Mouse (Mus musculus) spleen, embryonic (tissue): ENCODE results near the gene Art3.

Source experiments
- CTCF ChIA-PET: fragments of 350-600 bp; sonication (Branson Sonifier 250); formaldehyde crosslinking; loops from one replicate; lab custom pipeline; 2022; lab: Charles Lee

Art3 gene

DNA sequence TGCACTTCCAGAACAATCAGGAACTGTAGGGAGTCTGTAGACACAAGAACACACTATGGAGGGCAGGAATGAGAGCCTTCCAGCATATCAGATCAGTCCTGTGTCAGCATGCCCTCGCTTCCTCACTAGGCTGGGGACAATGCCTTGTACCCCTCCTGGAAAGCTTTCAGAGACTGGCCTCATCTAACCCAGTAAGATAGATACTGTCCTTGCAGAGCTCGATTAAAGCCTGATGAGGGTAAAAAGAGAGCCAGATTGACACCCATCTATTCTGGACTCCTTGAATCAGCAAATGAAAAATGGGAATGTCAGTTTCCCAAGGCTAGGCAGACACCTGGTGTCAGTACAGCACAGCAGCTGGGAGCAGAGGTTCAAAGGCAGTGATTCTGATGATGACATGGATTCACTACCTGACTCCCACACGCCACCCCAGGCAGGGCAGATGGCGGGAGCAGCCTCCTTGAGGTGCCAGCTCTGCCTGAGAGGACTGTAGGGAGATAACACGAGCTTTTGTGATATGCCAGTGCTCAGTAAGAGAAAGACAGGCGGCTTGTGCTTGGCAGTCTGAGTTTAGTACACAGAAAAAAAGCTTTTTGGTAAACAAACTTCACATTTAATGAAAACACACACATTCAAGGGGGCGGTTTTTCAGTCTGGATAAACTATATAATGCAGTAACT, 80.0 kb downstream of the Art3 start:
- CTCF ChIA-PET, result interaction anchor here (0.6 kb wide), 1 partner anchor 108 kb away, joined by 3 read pairs; no protein-coding TSS in a partner anchor

DNA sequence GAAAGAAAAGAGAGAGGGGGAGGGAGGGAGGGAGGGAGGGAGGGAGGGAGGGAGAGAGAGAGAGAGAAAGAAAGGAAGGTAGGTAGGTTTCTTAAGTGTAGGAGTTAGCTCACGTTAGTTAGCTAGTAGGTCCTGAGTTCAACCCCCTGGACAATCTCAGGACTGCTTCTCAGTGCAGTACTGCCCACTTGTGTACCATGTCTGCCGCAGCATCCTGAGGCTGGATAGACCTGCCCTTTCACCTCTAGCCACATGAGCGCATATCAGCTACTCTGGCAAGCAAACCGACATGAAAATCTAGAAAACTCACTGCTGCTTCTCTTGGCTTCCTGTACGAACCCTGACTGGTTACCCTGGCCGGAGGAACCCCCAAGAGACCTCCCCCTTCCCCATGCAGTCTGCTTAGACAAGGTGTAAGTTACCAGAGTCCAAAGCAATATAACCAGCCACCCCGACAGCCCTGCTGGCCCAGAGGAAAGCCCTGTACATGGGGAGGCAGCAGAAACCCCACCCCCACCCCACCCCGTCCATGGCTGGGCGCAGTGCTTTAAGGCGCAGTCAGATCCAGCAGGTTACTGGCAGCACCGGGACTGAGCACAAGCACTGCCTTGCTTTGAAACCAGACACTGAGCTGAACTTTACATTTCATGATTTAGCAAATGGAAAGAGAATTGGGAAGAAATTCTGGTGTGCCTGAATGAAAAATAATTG, 81.8 kb downstream of the Art3 start:
- CTCF ChIA-PET, result no interaction called here

DNA sequence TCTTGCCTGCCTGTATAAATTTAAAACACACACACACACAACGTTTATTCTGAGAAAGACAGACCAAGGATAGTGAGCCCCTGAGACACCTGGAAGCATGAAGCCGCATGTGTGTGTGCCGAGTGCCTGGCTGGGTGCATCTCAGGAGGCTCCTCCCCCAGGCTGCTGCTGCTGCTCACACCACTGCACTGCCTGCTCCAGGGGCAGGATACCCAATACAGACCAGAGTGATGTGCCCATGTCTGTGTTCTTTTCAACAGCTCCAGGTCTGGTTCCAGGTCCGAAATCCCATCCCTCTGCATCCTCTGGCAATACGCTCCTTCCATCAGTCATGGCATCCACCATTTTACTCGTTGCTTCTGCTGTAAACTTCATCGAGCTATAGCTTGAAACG, 82.4 kb downstream of the Art3 start:
- CTCF ChIA-PET, result no interaction called here

DNA sequence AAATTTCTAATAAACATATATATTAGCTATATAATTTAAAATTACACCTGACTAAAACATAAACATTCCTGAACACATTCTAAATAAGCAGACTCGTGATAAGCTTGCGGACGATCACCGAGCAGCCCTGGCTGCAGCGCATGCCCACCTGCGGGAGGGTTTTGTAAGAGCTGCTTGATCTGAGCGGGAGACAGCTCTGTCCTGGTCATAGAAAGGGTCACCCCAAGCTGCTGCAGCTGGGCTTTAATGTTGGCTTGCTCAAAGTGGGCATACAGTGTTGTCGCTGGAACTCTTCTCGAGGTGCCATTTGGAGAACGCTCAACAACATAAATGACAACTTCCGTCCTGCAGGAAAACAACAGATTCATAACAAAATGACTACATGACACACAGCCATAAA, 92.5 kb downstream of the Art3 start:
- CTCF ChIA-PET, result no interaction called here

DNA sequence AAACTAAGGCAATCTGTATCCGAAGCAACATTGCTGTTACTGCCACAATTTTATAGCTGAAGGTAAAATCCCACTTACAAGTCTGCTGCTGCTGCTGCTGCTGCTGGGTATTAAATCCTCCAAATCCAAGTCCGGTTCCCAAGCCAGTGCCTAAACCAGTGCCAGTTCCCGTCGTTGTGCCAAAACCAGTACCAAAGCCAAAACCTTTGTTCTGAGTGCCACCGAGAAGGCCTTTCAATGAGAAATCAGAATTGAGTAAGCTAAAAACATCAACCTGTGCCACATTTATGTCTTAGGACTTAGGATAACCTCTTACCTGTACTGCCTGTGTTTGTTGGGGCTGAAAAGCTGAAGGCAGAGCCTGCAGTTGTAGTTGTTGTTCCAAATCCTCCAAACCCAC, 99.1 kb downstream of the Art3 start:
- CTCF ChIA-PET, result no interaction called here

DNA sequence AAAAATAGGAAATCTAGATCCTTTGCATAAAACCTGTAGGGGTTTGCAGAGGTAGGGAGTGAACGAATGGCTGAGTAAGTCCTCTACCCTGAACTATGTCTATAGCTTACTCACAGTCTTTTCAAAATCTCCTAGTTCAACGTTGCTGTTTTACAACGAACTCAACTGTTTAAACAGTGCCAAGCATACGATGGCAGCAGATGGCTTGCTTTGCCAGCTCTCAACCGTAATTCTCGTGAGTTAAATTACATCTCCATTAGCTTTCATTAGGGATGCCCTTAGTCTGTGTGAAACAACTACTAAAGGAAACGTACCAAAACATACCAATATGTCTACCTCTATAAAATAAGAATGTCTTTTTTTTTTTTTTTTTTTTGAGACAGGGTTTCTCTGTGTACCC, 100.0 kb downstream of the Art3 start:
- CTCF ChIA-PET, result no interaction called here

DNA sequence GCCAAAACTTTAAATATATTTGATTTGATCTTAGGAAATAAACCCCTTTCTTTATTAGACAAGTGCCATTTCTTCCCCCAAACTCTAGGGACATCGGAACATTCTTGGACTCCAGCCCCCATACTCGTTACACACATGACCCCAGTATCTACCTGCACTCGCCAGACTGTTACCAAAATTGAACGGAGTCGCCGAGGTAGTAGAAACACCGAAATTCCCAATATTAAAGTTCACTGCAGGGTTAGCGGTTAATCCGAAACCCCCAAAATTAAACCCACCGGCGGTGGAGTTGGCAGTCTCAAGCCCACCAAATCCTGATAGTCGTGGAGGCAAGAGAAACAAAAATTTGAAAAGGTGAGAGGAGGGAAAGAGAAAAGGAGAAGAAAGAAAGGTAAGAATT, 102.4 kb downstream of the Art3 start:
- CTCF ChIA-PET, result no interaction called here

DNA sequence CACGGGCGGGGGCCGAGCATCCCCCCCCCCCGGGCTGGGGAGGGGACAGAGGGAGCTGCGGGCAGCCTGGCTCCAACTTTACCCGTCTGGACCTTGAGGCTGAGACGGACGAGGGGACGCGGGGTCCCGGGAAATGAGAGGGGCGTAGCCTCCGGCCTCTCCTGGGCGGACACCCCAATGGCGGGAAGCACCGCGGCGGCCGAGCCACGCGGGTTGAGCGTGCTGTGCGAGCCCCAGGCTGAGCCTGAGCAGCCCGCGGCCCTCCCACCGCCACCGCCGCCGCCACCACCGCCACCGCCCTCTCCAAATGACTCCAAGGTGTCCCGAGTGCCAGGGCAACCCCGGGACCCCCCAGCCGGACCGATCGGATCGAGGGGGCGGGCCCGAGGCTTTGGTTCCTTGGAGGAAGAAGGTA, 103.0 kb downstream of the Art3 start:
- CTCF ChIA-PET, result no interaction called here

DNA sequence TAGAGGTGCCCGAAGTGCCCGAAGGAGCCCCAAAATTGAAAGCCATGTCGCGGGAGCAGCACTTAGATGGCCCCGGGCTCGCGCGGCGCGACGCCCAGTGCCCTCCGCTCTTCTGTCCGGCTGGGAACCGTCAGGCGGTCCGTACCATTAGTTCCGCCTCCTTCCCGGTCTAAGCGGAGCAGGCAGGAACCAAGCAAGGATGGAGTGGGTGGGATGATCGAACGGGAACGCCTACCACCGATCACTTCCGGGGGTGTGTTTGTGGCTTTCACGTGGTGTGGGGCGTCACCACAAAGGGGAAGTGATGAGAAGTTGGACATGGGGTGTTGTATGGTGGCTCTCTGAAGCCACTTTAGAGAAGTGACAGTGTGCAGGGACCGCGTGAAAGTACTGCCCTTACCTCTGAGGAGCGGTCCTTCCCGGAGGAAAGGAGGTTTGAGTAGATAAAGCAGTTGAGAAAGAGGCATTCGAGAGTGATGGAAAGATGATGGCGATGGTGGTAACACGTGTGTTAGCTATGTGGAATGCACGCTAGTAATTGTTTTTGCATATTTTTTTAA, 103.5 kb downstream of the Art3 start, which contains the start of gene Nup54:
Gene Nup54, minus strand, starts transcription at position 195 of the 560 bp plus-strand sequence.
- CTCF ChIA-PET, result no interaction called here

DNA sequence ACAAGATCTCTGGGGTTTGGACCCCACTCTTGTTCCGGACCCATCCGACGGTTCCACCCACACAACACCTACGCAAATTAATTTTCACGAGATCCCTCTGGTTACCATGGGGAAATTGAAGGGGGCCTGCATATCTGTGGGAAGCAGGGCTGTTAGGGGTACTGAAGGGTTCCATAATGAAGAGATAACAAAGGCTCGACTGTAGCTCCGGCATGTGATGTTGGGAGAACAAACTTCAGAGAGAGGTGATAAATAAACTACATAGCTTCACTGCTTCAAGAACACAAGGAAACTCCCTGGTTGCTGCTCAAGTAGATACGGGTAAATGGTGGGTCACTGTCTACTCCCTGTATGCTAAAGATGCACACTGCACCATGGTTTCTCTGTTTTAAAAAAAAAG, 106.9 kb downstream of the Art3 start:
- CTCF ChIA-PET, result no interaction called here

DNA sequence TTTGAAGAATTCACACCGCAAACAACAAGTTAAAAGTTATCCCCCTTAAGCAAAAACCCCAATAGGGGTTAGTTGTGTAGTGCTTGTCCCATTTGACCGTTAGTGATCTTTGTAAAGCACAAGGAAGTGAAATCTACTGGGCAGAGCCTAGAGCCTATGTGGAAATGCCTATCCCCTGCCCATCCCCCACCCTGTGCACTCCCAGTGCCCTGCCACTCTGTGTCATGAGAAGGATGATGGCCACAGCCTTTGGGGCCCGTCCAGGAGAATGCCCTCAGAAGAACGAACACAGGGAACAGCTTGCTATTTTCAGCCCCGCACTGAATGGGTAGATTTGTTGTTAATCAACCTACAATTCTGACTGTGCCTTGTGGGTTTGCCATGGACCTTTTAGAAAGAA, 109.9 kb downstream of the Art3 start:
- CTCF ChIA-PET, result no interaction called here

DNA sequence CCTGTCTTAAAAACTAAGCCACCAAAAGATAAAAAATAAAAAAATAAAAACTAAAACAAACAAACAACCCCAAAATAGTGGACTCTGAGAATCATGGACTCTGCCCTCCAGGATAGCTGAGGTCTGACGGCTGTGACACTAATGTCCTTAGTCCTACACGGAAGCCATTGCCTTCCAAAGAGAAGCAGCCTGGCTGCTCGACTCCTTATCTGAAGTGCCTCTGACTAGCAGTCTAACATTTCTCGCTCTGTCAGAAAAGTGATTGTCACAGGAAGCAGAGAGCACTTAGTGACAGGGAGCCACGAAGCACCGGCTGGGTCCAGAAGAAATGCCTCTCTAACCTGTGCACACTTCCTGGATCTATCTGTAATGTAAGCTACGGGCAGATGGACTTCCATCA, 111.3 kb downstream of the Art3 start:
- CTCF ChIA-PET, result no interaction called here

DNA sequence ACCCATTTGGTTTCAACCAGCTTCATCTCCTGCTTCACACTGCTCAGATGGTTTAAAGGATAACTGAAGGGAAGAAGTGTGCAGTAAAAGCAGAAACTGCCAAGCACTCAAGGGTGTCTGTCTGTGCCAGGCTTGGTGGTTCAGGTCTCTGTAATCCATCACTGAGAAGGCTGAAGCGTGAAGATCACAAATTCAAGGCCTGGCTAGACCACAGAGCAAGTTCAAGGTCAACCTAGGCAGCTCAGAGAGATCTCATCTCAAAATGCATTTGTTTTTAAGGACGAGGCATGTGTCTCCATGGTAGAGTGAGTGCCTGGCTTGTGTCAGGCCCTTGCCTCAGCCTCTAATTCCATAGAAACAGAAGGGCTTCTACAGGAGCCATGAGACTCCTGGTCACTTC, 113.4 kb downstream of the Art3 start:
- CTCF ChIA-PET, result no interaction called here

DNA sequence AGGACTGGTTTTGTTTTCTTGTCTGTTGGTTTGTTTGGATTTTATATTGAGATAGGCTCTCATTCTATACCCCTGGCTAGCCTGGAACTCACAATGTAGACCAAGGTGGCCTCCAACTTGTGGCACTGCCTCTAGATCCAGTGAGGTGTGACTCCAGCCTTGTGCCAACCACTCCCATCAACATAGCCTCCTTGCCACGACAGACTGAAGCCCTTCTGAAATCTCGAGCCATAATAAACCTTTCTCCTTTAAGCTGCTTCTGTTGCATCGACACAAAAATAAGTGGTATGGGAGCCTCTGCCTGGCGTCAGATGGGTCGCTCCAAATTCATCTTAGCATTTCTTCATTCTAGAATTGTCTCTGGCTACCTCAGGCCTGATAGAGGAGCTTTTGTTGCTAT, 115.1 kb downstream of the Art3 start:
- CTCF ChIA-PET, result no interaction called here

DNA sequence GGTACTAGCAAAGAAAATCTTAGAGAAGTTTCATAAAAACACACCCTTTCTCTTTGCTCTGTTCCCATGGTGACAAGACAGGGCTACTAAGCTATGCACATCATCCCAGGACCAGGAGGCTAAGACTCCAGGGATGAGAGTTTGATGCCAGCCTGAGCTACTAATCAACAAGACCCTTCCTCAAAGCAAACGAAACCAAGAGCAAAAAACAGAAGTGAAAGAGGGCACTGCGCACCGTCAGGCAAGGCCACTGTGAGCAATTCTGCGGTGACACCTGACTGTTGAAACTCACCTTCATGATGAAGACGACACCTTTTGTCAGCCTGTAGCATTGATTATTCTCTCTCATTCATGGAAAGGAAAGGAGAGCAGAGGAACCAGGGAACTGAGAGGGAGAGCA, 121.2 kb downstream of the Art3 start:
- CTCF ChIA-PET, result no interaction called here

DNA sequence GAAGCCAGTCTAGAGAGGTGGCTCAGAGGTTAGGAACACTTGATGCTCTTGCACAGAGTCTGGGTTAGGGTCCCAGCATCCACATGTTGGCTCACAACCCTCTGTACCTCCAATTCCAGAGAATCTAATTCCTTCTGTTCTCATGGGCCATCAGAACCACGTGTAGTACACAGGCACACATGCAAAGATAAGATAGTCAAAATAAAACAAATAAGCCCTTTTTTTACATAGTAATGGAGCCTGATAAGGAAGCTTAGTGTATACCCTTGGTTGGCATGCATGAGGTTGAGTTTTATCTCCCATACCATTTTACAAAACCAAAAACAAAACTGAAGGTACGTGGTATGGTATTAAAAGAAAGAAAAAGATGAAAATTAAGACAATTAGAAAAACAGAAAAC, 125.8 kb downstream of the Art3 start:
- CTCF ChIA-PET, result no interaction called here

DNA sequence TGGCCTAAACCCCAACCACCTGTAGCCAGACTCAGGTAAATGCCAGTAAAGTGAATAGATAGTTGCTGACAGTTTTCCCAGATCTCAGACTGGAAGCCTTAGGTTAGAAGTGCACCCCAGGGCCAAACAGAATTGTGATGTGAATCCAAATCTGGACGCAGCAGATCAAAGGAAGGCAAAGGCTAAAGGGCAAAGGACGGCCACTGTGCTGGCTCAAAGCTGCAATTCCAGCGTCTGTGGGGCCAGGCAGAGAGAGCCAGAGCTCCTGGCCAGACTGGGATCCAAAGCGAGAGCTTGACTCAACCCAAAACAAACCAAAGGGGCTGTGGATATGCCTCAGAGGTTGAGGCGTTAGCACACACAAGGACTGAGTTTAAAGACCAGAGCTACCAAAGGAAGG, 127.1 kb downstream of the Art3 start:
- CTCF ChIA-PET, result no interaction called here

DNA sequence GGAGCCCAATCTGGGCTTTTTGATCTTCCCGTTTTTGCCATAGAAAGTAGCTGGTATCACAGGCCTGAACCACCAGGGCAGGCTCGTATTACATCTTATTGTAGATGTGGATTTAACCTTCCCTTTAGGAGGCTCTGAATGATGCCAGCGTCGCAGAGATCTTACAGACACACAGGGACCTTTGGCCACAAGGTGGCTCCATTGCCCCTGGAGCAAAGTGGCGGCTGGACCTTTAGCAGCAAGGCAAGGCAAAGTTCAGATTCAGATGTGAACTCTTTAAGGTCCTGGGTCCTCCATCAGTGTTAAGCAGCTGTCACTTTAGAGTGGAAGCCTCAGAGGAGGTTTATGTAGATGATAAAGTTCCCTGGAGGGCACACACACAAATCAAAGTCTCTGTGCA, 129.7 kb downstream of the Art3 start:
- CTCF ChIA-PET, result interaction anchor here (1.0 to 1.7 kb wide), 3 partner anchors 24 to 195 kb away, joined by 3 to 4 read pairs (median 3); partner anchors contain the start of gene Scarb2
